Mouse (Mus musculus) adrenal gland, adult 2 months (tissue): ENCODE data around the gene Heca. TPM values are rescaled to one million over a fixed set of nuclear protein-coding genes. Genes with fewer than 3 reads are reported as not detected.
A peak's percentile ranks its signal among the peaks of the same experiment; 100 is the strongest.
"Not testable (repeated sequence)": the region's sequence is repeated elsewhere in the genome, so short reads cannot be mapped to it uniquely, and the experiment has no call there.

Source experiments
- DNase-seq: peaks from one replicate; pipeline ENCODE4 v3.0.0; 2021
- long read RNA-seq: library from polyadenylated mRNA; stranded (forward); transcript quantifications from one replicate; pipeline ENCODE4 v2.0.0, GENCODE M21; 2021
- polyA plus RNA-seq: library from polyadenylated mRNA; depleted of rRNA; stranded (reverse); fragments of >200 nt; gene quantifications from 2 replicates; pipeline ENCODE4 v1.2.3, GENCODE M21; 2012; rRNA removed
- total RNA-seq, 2 experiments: library from RNA; stranded (reverse); gene quantifications; 2 replicates each; pipeline ENCODE4 v1.2.3; 2021

Heca gene
- total RNA-seq (10 to 100 TPM; 25.5 to 26.3 TPM), polyA plus RNA-seq (9.1 and 11.7 TPM in 2 replicates)
- long read RNA-seq, full-length matches to known transcripts = 14 of 17 reads
- long read RNA-seq, partial matches to known transcripts = 3 of 17 reads
- long read RNA-seq, other reads (novel, unspliced or antisense) = 0 of 17 reads

DNA sequence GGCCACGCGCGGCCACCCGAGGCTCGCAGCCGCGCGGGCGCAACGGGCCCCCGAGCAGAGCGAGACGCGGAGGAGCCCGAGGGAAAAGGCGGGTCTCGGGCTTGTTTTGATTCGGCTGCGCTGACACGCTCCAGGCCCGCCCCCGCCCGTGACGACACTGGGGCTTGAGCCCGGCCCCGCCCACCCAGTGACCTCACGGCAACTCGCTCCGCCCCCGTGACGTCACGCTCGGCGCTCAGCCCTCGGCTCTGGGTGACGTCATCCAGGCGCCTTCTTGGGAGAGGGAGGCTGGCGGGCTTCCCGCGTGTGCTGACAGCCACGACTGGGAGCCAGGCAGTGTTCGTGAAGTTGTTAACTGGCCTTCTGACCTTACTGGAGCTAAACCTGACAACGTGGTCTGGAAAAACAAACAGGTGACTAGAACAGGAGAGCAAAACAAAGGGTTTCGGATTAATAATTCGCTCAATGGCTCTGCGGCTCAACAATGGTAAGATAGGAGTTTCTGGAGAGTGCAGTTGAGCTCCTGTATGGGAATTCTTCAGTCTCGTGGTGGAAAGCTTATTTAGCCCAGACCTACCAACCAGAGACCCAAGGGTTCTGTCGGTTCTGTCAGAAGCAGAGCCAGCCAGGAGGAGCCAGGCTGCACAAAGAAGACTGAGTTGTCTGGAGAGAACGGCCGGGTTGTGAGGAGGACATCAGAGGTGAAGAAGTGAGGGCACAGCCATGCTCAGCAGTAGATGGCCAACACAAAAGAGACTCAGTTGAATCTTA lies at the start of gene Heca:
Gene Heca, minus strand, starts transcription at position 108 of the 771 bp plus-strand sequence.
- peak; percentile 91 for DNase-seq

DNA sequence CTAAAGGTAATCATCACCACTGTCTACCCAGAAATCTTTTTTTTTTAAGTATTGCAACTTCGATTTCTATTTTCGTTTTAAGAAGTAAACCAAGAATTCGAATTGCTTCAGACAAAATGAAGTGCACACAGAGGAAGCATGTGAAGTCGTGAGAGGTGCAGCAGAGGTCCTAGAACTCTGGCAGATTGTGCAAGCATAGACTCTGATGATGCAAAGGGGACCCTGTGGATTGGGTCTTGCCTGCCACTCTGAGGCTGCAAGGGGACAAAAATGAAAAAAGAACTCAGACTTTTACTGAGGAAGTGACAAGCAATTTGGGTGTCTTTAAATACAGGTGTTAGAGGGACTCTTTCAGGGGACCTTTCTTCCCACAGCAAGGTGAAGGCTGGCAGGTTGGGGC lies 42.7 kb upstream of the Heca start:
- DNase-seq = no peak

DNA sequence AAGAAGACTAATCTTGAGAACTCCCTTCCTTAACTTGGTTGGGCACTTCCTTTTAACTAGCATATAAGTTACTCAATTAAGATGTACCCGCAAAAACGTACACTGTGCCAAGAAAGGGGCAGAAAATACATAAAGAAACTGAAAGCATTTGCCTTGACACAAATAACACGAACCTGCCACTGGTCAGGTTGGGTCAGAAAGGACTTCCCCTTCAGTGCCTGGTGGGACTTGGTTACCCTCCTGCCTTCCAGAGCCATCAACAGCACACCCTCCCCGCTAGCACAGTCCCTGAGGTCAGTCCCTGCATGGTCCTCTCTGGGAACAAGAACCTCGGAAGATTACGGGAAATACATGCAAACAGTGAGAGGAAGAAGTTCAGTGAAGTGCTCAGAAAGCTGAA lies 41.3 kb upstream of the Heca start:
- DNase-seq = no peak

DNA sequence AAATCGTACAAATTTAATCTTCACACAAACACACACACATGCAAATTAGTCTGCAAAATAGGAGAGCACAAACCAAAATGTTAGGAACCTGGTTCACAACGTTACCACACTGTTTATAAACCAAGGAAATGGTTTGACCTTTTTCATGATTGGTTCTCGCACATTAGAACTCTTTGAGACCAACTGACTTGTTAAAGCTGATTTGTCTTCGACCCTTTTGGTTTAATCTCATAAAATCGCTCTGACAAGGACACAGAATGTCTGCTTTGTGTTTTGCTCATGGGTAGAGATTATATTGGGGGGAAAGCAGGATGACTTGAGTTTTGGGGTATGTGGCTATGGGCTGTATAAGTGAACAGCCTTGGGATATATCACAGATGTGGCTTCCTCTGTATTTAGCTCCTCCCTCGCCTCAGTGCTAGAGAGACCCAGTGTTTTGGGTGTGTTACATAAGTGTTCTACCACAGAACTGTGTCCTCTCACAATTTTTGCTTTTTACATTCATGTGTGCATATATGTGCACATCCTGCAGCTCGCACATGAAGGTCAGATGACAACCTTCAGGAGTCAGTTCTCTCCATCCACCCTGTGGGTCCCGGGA lies 40.1 kb upstream of the Heca start:
- DNase-seq = no peak

DNA sequence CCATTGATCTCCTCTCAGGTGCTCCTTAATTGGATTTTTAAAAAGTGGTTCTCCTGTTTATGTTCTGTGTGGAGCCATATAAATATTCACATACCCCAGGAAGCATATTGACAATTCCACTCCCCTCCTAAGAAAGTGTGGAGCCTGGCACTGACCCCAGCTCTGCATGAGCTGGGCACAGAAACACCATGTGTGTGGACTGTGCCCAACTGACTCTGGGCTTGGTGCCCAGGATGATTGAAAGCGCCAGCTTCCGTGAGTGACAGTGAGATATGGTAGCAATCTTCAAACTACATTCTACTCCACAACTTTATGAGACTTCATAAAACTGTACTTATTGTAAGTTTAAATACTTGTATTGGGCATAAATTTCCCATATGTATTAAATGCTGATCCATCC lies 35.4 kb upstream of the Heca start:
- DNase-seq = peak; percentile 18

DNA sequence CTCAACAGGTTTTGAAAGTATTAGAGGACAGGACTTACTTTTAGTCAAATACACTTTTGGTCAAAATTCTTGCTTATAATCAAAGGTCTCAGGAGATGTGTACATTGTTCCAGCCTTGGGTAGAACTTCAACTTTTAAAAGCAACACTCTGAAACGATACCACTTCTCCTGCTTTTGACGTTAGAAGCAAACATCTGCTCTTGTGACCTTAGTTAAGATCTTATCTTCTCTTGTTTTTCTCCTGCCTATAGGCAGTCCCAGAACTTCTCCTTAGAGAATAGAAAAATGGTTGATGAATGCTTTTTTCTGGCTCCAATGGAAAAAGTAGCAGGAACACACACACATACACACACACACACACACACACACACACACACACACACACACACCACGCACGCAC lies 18.2 kb upstream of the Heca start:
- DNase-seq = no peak

DNA sequence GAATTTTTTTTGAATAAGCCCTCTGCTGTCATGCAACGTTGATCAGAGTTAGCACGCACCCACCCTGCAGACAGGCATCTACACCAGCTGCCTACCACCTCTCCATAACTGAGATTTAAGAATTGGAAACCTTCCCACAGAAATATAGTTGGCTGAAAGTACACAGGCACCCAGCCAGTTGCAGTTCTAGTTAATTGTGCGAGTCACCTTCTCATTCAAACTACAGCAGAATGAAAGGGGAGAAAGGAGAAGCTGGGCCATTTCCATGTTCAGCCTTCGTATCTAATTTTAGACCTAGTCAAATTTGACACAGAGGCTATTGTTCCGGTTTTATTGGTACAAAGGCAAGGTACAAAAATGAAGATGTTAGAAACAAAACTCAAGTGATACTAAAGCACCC lies 2.9 kb upstream of the Heca start:
- DNase-seq = no peak

DNA sequence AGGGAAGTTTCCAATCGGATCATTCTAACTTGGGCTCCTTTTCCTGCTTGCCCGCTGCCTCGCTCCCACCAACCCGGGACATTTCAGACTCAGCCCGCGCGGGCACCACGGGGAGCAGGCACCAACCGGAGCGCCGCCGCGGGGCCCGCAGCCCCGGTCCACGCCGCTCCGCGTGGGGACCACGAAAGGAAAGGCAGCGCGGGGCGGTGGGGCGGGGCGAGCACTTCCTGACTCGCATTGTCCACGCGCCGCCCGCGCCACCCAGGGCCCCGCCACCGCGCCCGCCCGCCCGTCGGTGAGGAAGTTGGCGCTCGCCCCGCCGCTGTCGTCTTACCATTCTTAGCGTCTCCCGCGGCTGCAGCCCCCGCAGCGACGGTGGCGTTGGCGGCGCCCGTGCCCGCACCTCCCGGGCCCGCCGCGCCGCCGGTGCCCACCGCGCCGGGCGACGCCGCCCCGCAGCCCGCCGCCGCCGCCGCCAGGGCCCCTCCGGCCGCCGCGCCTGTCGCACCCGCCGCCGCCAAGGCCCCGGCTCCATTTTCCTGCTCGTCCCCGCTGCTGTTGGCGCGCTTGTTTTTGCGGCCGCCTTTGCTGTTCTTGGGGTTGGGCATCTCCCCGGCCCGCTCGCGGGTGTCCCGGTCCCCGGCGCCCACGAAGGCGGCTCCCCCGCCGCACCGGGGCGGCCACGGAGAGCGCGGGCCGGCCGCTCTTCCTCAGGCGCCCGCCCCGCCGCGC lies 526 bp downstream of the Heca start:
- peak; percentile 85 for DNase-seq

DNA sequence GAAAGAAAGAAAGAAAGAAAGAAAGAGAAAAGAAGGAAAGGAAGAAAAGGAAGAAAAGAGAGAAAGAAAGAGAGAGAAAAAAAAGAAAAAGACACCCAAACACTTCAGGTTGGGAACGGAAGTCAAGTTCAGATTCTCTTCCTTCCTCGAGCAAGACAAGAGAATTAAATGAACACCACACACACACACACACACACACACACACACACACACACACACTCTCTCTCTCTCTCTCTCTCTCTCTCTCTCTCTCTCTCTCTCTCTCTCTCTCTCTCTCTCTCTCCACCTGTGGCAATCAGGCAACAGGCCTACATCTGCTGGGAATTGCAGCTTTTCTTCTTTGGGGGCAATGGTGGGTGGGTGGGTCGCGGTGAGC lies 1.1 kb downstream of the Heca start:
- not testable (repeated sequence) for DNase-seq

DNA sequence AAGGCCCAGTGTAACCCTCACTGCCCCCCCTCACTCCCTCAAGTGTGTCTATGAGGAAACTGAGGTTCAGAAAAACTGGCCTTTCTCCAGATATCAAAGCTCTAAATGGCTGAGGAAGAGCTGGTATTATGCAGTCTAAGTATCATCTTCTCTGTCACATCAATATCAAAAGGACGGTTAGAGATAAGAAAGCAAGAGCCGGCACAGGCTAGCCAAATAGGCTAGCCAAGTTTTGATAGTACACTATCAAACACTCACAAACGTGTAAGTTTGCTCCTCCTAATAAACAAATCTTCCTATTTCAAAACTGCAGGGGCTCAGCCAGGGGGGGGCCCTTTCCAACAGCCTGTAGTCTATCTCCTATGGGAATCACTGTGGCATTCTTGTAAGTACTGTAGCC lies 1.8 kb downstream of the Heca start:
- no peak for DNase-seq

DNA sequence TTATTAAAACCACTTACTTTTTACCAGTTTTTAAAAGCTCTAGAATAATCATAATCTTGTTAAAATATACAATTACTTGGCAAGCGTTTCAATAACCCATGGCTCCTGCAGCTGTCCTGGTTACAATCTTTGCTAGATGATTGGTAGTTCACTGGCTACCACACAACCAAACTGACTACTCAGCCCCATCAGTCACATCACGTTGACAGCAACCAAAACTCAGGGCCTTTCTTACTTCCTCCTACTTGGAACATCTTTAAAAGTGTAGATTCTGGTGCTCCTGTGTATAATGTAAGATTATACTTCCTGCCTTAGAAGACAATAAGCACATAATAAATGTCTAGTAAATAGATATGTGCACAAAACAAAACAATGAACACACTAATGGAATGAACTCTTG lies 14.2 kb downstream of the Heca start:
- DNase-seq = no peak

DNA sequence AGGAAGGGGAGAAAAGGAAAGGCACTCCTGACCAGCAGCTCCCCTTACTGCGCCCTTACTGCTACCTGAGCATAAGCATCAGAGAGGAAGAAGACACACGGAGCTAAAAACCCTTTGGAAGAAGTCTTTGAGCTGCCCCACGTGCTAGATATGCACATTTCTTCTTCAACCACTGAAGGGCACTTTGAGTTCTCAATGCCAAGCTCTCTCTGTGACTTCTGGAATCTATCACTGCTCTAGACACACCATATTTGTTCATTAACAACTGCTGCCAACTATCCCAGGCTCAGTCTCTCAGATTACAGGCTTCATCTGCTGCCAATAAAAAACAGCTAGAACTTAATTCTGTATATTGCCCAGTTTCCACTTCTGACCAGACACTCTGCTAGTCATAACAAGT lies 15.7 kb downstream of the Heca start:
- DNase-seq = no peak

DNA sequence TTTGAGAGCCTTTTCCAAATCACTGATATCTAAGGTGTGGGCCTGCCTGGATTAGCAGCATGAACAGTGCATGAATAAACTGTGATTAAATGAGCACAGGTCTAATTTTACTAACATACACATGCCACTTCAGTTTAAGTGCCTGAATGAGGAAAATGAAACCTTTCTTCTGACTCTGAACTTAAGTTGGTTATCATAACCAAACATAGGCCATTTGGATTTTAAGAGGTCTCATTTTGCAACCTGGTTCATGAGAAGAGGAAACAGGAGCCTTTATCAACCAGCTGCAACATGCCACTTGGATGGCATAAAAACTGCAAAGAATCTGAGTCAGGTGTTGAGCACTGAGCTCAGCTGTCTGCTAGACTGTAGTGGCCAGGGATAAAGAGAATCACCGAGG lies 16.7 kb downstream of the Heca start:
- DNase-seq = no peak

DNA sequence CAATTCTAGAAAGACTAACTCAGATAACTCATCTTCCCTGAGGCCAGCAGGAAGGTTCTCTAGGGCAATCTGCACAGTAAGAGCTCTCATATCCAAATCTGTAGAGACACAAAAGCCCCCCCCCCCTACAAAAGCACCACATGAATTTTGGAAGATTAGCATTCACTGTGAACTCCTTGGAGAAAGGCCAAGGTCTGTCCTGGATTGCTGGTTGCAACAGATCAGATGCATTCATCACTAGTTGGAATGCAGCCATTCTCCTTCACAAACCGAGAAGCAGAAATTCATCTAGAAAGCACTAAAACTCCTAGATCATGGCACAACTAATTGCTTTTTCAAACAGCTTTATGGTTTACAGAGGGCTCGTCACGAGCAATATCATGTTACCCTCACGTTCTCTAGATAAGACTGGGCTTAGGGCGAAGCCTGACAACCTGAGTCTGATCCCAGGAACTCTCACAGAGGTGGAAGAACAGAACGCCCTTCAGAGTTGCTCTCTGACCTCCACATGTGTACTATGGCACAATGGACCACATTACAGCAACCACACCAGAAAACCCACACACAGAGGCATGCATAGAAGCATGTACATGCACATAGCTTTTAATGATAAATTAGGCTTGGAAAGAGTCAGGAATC lies 17.3 kb downstream of the Heca start:
- peak; percentile 78 for DNase-seq

DNA sequence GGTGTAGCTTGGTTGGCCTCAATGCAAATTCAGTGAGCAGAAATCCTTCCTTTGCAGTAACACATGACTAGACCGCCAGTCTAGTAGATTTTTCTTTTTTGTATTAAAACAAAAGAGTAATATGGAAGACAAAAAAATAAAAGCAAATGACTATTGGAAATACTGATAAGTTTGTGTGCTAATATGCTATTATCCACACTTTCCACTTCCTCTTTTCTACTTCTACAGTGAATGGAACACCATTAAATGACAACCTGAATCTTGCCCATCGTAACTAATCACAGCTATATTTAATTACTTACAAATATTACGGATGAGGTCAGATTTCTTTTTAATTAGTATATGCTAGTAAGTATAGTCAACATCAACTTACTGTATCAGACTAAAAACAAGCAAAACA lies 22.7 kb downstream of the Heca start:
- DNase-seq = no peak

DNA sequence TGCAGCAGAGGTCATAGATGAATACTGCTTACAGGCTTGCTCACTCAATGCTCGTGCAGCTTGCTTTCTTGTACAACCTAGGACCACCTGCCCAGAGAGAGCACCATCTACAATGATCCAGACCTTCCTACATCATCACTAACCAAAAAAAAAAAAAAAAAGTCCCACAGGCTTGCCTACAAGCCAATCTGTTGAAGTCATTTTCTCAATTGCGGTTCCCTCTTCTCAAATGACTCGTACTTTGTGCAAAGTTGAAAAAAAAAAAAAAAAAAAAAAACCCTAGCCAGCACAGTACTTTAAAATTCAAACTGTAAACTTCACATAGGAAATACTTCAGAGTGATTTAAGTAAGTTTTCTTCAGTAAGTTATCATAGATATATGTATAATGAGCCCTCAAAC lies 23.7 kb downstream of the Heca start:
- DNase-seq = no peak

DNA sequence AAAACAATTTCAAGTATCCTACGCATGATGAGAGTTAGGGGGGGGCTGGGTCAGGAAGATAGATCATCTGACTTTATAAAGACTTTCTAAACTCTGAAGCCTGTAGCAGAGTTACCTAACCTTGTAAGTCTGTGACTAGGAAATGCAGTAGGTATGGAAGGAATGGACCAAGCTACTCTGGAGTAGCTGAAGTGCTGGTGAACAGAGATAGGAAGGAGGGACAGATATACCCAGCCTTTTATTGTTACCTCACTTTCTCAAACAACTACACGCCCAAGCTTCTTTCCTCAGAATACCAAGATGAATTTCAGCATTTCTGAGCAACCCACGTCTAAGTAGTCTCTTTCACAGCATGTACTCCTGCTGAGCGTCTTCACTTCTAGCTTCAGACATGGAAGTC lies 26.5 kb downstream of the Heca start:
- DNase-seq = no peak

DNA sequence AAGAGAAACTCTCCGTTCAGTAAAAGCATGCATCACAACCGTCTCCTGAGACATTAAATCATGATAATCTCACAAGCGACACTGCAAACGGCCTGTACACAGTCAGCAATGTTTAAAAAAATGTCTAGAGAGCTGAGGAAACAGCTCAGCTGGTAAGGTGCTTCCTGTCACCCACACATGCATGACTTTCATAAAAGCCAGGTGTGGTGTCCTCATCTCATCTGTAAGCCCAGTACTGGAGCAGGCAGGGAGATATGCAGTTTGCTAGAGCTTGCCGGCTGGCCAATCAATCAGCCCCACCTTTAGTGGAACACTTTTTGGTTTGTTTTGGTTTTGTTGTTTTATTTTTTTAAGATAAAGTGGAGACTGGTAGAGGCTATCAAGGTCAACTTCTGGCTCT lies 27.9 kb downstream of the Heca start:
- DNase-seq = no peak

DNA sequence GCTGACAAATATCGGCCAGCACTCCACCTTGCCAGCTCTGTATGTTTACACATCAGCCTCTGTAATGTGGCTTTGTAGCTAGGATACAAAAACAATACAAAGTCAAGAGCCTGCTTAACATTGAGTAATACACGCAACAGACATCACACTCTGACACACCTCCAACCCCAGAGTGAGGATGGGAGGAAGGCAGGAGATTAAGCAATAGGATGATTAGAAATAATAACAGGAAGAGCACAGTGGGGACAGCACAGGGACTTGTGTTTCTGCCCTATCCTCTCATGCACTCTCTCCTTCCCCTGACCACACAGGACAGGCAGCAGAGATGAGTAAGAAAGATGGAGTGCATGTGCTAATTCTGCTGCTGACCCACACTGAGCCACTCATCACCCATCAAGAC lies 28.8 kb downstream of the Heca start:
- no peak for DNase-seq

DNA sequence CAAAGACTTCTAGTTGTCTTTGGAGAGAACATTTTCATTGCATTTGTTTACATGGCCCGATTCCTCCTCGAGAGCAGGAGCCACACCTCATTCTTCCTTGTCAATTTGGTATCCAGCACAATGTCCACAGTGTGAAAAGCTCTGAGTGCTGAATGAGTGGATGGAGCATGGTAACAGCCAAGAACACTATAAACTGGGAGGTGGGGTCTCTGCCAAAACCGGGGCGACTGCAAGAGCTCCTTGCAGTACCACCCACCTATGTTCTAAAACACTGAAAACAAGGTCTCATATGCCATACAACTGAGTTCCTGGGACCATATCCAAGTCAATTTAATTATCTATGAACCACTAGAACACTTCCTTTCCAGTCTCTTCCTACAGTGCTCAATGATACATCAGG lies 39.1 kb downstream of the Heca start:
- DNase-seq = no peak

DNA sequence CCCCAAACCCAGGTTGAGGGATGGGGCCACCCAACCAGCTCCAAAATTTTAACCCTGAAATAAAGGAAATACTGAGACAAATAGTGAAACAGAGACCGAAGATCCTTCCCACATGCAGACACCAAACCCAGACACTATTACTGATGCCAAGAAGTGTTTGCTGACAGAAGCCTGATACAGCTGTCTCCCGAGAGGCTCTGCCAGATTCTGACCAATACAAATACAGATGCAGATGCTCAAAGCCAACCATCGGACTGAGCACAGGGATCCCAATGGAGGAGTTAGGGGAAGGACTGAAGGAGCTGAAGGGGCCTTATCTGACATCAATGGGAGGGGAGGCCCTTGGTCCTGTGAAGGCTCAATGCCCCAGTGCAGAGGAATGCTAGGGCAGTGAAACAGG lies 41.5 kb downstream of the Heca start:
- not testable (repeated sequence) for DNase-seq

DNA sequence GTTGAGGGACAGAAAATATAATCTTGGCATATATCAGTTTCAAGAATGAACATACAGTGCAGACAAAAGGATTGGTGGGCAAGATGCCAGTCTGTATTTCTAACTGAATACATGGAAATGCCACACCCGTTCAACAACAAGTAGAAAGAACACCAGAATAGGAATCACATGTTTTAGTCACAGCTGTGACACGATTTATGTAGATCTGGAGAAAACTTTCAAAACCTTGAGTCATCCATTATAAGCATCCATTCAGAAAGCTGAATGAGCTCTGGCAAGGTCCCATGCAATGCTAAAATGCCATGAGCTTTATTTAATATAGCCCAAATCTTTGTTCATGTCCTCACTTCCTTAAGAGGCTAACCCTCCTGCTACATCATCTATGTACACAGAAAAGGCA lies 44.4 kb downstream of the Heca start:
- no peak for DNase-seq

DNA sequence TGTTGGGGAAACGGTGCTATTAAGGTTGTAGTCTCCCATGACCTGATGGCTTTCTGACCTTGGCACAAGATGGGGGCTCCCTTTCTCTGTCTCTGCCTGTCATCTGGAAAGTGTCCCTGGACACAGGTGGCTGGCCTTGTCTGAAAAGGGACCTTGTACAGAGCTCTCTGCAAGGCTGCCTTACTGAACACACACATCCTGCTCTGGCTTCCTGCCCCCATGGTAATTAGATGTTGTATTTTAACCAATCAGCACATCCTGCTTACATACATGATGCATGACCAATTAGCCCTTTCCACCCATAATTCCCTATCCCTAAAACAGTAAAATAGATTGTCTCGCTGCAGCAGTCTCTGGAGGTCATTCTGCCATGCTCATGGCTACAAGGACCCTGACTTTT lies 67.1 kb downstream of the Heca start:
- DNase-seq = peak; percentile 50
